Mouse (Mus musculus) forebrain, postnatal 0 days (tissue): Measurements from ENCODE around the gene Slc13a5. TPM values are rescaled to one million over a fixed set of nuclear protein-coding genes. Genes with fewer than 3 reads are reported as not detected.

Experiments used
- ATAC-seq: fragments of 200-750 bp; cut with Nextera tagmentation; 2 replicates; pipeline ENCODE4 v1.8.0; 2017; ENCODE audit warnings: mild to moderate bottlenecking, moderate library complexity
- DNase-seq: peaks from one replicate; pipeline ENCODE4 v3.0.0-alpha.2; 2015
- H3K27ac ChIP-seq: fragments of 300-500 bp; sonication (generic); 2 replicates; pipeline ENCODE4 v1.5.1; 2014; ENCODE audit warnings: low read depth, mild to moderate bottlenecking, antibody characterized with exemption, low read length, moderate library complexity, mixed read lengths
- H3K27me3 ChIP-seq: fragments of 300-500 bp; sonication (generic); 2 replicates; pipeline ENCODE4 v1.6.1; 2014; ENCODE audit warnings: mild to moderate bottlenecking, low read length, mixed read lengths; ENCODE audit not compliant: insufficient read depth
- H3K36me3 ChIP-seq: fragments of 300-500 bp; sonication (generic); 2 replicates; pipeline ENCODE4 v1.6.1; 2014; ENCODE audit warnings: mild to moderate bottlenecking, moderate library complexity; ENCODE audit not compliant: insufficient read depth
- H3K4me1 ChIP-seq: fragments of 300-500 bp; sonication (generic); 2 replicates; pipeline ENCODE4 v1.6.1; 2014; ENCODE audit warnings: antibody characterized with exemption; ENCODE audit not compliant: insufficient read depth
- H3K4me2 ChIP-seq: fragments of 300-500 bp; sonication (generic); 2 replicates; pipeline ENCODE4 v1.6.1; 2014; ENCODE audit warnings: low read depth, mild to moderate bottlenecking, moderate library complexity
- H3K4me3 ChIP-seq: fragments of 300-500 bp; sonication (generic); 2 replicates; pipeline ENCODE4 v1.5.1; 2014; ENCODE audit warnings: low read depth, low read length, mixed read lengths
- H3K9ac ChIP-seq: fragments of 300-500 bp; sonication (generic); 2 replicates; pipeline ENCODE4 v1.6.1; 2014; ENCODE audit warnings: mild to moderate bottlenecking
- H3K9me3 ChIP-seq: fragments of 300-500 bp; sonication (generic); 2 replicates; pipeline ENCODE4 v1.6.1; 2016; ENCODE audit warnings: low read length
- CTCF ChIP-seq: sonication (generic); IDR thresholded peaks from 2 replicates; pipeline ENCODE4 v1.5.1; 2016; ENCODE audit warnings: antibody characterized with exemption, control low read depth, low read depth
- WGBS: fragments of 180-500 bp; shearing (Covaris S2); extraction: QIAGEN DNeasy Blood & Tissue Kit; methylation state at CpG from one replicate; pipeline ENCODE4 v1.1.7; 2014; 5-methylcytosine and 5-hydroxymethylcytosine counted together
- polyA plus RNA-seq: library from polyadenylated mRNA; unstranded; fragments of >200 nt; fragmentation: Nextera tagmentation; extraction: Ambion mirVana; gene quantifications from 2 replicates; pipeline ENCODE4 v1.2.1, GENCODE M21; 2015
- total RNA-seq: library from RNA; depleted of rRNA; stranded (reverse); fragments of >200 nt; gene quantifications from 2 replicates; pipeline ENCODE4 v1.2.3, GENCODE M21; 2014

Gene Slc13a5
- total and polyA plus RNA-seq, 2 experiments from 2014 or later, result 4.1 to 4.7 TPM

GRCm38 (mm10) chr11:72221278-72221677, 45.7 kb downstream of the Slc13a5 start:
- Histone ChIP-seq H3K27me3 (no peaks in the 10 kb centered on the region), H3K27ac (no peak overlapping the region), H3K9me3 (no peaks in the 10 kb centered on the region), H3K9ac (no peak overlapping the region), H3K36me3 (no peaks in the 10 kb centered on the region), H3K4me2 (no peak overlapping the region), H3K4me1 (peaks cover 2% of the 10 kb centered on the region; the same call in 1 of the 2 replicates), H3K4me3 (no peak overlapping the region)
- WGBS, result 16% methylated on average over 6 of the region's 6 CpGs
- ATAC-seq, result peak; percentile 65; the same call in 1 of the 2 replicates
- peak; percentile 86 for DNase-seq
- TF ChIP-seq CTCF, result peak; percentile 93

GRCm38 (mm10) chr11:72217116-72217515, 49.9 kb downstream of the Slc13a5 start:
- H3K4me2 ChIP-seq, result no peak overlapping the region
- no peak overlapping the region for H3K4me3 ChIP-seq
- H3K4me1 ChIP-seq, result peaks cover 9% of the 10 kb centered on the region; the same call in 1 of the 2 replicates
- 88% methylated on average over 5 of the region's 5 CpGs for WGBS
- ATAC-seq (no peak), DNase-seq (no peak)
- H3K9me3 ChIP-seq, result no peaks in the 10 kb centered on the region
- no peaks in the 10 kb centered on the region for H3K27me3 ChIP-seq
- no peak for TF ChIP-seq CTCF
- H3K9ac ChIP-seq, result no peak overlapping the region
- no peak overlapping the region for H3K27ac ChIP-seq
- H3K36me3 ChIP-seq, result 0 out of 2 replicates have a peak, but pooled peaks cover 2% of the 10 kb centered on the region

GRCm38 (mm10) chr11:72215410-72215797, 51.6 kb downstream of the Slc13a5 start, which contains the start of gene Med31:
TSS of gene Med31 (minus strand) at chr11:72215592.
- ATAC-seq (peak; percentile 86), DNase-seq (peak; percentile 89)
- H3K4me3 ChIP-seq, result peak within 1 kb of the TSS; percentile 76
- no peaks in the 10 kb centered on the region for H3K27me3 ChIP-seq
- H3K9me3 ChIP-seq, result no peaks in the 10 kb centered on the region
- H3K4me1 ChIP-seq, result peaks cover 9% of the 10 kb centered on the region; the same call in 1 of the 2 replicates
- H3K4me2 ChIP-seq, result peak within 1 kb of the TSS; percentile 88
- peak within 1 kb of the TSS; percentile 68 for H3K9ac ChIP-seq
- peak within 1 kb of the TSS; percentile 85 for H3K27ac ChIP-seq
- TF ChIP-seq CTCF, result peak; percentile 17; the same call in 1 of the 2 replicates
- WGBS, result 2% methylated on average over 29 of the region's 29 CpGs
- H3K36me3 ChIP-seq, result peaks cover 17% of the 10 kb centered on the region

- Histone ChIP-seq H3K9me3 (no peaks in the 10 kb centered on the region), H3K27me3 (no peaks in the 10 kb centered on the region), H3K36me3 (peaks cover 23% of the 10 kb centered on the region), H3K27ac (peak overlapping the region; percentile 85), H3K4me1 (peaks cover 9% of the 10 kb centered on the region; the same call in 1 of the 2 replicates), H3K4me2 (peak overlapping the region; percentile 88), H3K9ac (peak overlapping the region; percentile 68), H3K4me3 (peak overlapping the region; percentile 76)
- ATAC-seq (peak; percentile 96), DNase-seq (peak; percentile 98)
- no peak; the same call in 1 of the 2 replicates for TF ChIP-seq CTCF
- 1% methylated on average over 51 of the region's 51 CpGs for WGBS
Observed at GRCm38 (mm10) chr11:72214591-72215409, 52.2 kb downstream of the Slc13a5 start.

DNA sequence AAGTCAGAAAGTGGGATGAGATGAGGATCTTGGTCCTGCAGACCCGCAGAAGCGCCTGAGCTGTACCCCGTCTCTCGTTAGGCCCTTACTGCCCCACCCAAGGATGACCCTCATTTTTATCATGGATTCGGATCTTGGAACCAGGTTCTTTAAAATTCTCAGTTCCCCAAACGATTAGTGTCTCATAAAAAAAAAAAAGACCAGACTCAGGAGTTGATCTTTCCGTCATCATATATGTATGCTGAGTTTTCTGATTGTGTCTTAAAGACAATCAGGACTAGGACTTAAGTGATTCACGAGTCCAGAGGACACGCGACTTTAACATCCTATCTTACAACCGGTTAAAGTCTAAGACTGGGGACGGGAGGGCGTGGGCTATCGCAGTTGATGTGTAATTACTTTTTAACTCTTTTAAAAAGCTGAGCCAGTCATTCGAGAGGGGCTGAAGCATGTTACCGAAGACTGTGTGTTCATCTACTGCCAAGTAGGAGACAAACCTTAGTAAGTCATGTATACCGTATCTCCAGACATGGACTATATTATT, 59.1 kb downstream of the Slc13a5 start:
- peak overlapping the region; percentile 83 for H3K4me2 ChIP-seq
- H3K9ac ChIP-seq, result peak overlapping the region; percentile 80
- peaks cover 23% of the 10 kb centered on the region for H3K36me3 ChIP-seq
- peaks cover 13% of the 10 kb centered on the region for H3K4me1 ChIP-seq
- TF ChIP-seq CTCF, result no peak
- ATAC-seq (no peak), DNase-seq (no peak)
- H3K4me3 ChIP-seq, result peak overlapping the region; percentile 77
- no peaks in the 10 kb centered on the region for H3K27me3 ChIP-seq
- 0 out of 2 replicates have a peak overlapping the region, but pooled peaks have one; percentile 80 for H3K27ac ChIP-seq
- 17% methylated on average over 17 of the region's 17 CpGs for WGBS
- no peaks in the 10 kb centered on the region for H3K9me3 ChIP-seq

DNA sequence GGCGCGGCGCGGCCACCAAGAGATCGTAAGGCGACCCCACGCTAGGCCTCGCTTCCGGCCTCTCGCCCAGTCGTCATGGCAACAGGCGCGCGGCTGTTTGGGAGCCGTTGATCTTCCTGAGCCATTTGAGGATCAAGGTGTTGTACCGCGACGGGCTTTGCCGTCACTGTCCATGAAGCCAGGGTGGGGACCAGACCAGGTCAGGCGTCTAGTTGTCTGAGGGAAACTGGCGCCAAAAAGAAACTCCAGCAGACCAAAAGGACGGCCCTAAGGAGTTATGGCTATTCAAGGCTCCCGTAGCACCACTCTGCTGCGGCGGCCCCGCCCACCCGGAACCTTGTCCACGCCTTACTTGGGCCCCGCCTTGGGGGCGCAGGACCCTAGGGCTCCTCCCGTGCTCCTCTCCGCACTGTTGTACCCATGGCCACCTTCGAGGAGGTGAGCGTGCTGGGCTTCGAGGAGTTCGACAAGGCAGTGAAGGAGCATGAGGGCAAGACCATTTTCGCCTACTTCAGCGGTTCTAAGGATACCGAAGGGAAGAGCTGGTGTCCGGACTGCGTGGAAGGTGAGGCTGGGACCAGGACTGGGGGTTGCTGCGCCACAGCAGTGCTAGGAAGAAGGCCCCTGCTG, 59.7 kb downstream of the Slc13a5 start, which contains the start of the genes 4933427D14Rik and Txndc17:
4933427D14Rik (minus strand) TSS at position 256 of the 630 bp plus-strand sequence.
Txndc17 (plus strand) TSS at position 344 of the 630 bp plus-strand sequence.
- DNase-seq (peak; percentile 86), ATAC-seq (peak; percentile 89)
- H3K36me3 ChIP-seq, result peaks cover 23% of the 10 kb centered on the region
- H3K9me3 ChIP-seq, result no peaks in the 10 kb centered on the region
- peak within 1 kb of the TSS; percentile 83 for H3K4me2 ChIP-seq
- TF ChIP-seq CTCF, result no peak
- peak within 1 kb of the TSS; percentile 80 for H3K27ac ChIP-seq
- peak within 1 kb of the TSS; percentile 80 for H3K9ac ChIP-seq
- peaks cover 13% of the 10 kb centered on the region for H3K4me1 ChIP-seq
- H3K27me3 ChIP-seq, result no peaks in the 10 kb centered on the region
- WGBS, result under 1% methylated on average over 42 of the region's 42 CpGs
- H3K4me3 ChIP-seq, result peak within 1 kb of the TSS; percentile 77
